Mouse (Mus musculus) mouse trophoblast stem cell (cell line): ENCODE measurements around the gene Dst.

ENCODE experiments used
- in situ Hi-C, 2 experiments: fragments of 300-500 bp; cut with MseI, MboI; formaldehyde crosslinking; loops; 2 replicates in 1 of 2; 3 replicates in 1 of 2; pipeline ENCODE4 v1.15.1; 2025

Dst gene

GRCm38 (mm10) chr1:33927466-33927865, 19.4 kb downstream of the Dst start:
- in situ Hi-C loops, result no loop called here

- in situ Hi-C loops, result no loop called here
These were observed 23.8 kb downstream of the Dst start for GRCm38 (mm10) chr1:33931791-33932190.

- in situ Hi-C loops, result no loop called here
These were observed 24.2 kb downstream of the Dst start for GRCm38 (mm10) chr1:33932196-33932595.

GRCm38 (mm10) chr1:33932845-33933499, 24.9 kb downstream of the Dst start:
- in situ Hi-C loops, result no loop called here

- in situ Hi-C loops, result no loop called here
These were observed 27.9 kb downstream of the Dst start for GRCm38 (mm10) chr1:33935946-33936345.

GRCm38 (mm10) chr1:33939828-33940227, 31.8 kb downstream of the Dst start:
- in situ Hi-C loops, result no loop called here

- in situ Hi-C loops, result no loop called here
These were observed 32.4 kb downstream of the Dst start for GRCm38 (mm10) chr1:33940364-33940928.

GRCm38 (mm10) chr1:33942638-33943037, 34.6 kb downstream of the Dst start:
- in situ Hi-C loops, result no loop called here

- in situ Hi-C loops, result no loop called here
These were observed 35.9 kb downstream of the Dst start for GRCm38 (mm10) chr1:33943943-33944342.

- in situ Hi-C loops, result no loop called here
These were observed 37.1 kb downstream of the Dst start for GRCm38 (mm10) chr1:33944977-33945750.

GRCm38 (mm10) chr1:33945756-33946155, 37.7 kb downstream of the Dst start:
- in situ Hi-C loops, result no loop called here

GRCm38 (mm10) chr1:33946601-33947395, 38.8 kb downstream of the Dst start:
- in situ Hi-C loops, result no loop called here

GRCm38 (mm10) chr1:33947838-33948237, 39.8 kb downstream of the Dst start:
- in situ Hi-C loops, result no loop called here

GRCm38 (mm10) chr1:33948511-33948910, 40.5 kb downstream of the Dst start:
- in situ Hi-C loops, result no loop called here

- in situ Hi-C loops, result no loop called here
These were observed 47.6 kb downstream of the Dst start for GRCm38 (mm10) chr1:33955626-33956025.

GRCm38 (mm10) chr1:33960439-33960838, 52.4 kb downstream of the Dst start:
- in situ Hi-C loops, result loop anchor here (5.0 kb wide), 1 partner anchor 68 kb away; no protein-coding TSS in a partner anchor

- in situ Hi-C loops, result loop anchor here (5.0 kb wide), 1 partner anchor 72 kb away; no protein-coding TSS in a partner anchor
These were observed 56.6 kb downstream of the Dst start for GRCm38 (mm10) chr1:33964643-33965042.

GRCm38 (mm10) chr1:33965824-33966223, 57.8 kb downstream of the Dst start:
- in situ Hi-C loops, result no loop called here

GRCm38 (mm10) chr1:33966328-33966727, 58.3 kb downstream of the Dst start:
- in situ Hi-C loops, result no loop called here

- in situ Hi-C loops, result no loop called here
These were observed 59.2 kb downstream of the Dst start for GRCm38 (mm10) chr1:33967206-33967605.

GRCm38 (mm10) chr1:33969910-33970309, 61.9 kb downstream of the Dst start:
- in situ Hi-C loops, result no loop called here

- in situ Hi-C loops, result no loop called here
These were observed 66.4 kb downstream of the Dst start for GRCm38 (mm10) chr1:33974401-33974800.
